Mouse (Mus musculus): Measurements from ENCODE around the gene Adgrv1. TPM values are rescaled to one million over a fixed set of nuclear protein-coding genes. Genes with fewer than 3 reads are reported as not detected.

Gene Adgrv1
- polyA plus RNA-seq, 1 experiment from 2014 or later, result 2.0 TPM

DNA sequence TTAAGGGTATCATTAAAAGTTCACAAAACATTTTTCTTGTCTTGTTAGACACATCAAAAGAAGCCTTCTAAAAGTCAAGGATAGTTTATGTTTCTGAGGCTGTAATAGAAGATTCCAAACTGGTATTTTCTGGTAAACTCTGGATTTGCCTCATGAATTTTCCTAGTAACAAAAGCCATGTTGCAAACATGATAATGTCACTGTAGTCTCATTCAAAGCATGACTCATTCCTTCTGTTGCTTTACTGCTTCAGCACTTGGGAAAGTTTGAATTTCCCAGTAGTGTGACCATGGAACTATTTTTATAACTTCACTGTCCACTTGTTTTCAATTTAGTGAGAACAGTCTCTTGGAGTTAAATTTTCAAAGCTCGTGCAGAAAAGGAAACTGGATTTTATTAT is 274.2 kb downstream of the Adgrv1 start:
- Histone ChIP-seq H3K4me2 (replicated peaks) (no peak overlapping the region), H3K9ac (no peak overlapping the region), H3K9me3 (replicated peaks) (no peaks in the 10 kb centered on the region), H3K27ac (replicated peaks) (no peak overlapping the region), H3K4me1 (no peaks in the 10 kb centered on the region), H3K27me3 (no peaks in the 10 kb centered on the region), H3K36me3 (no peaks in the 10 kb centered on the region), H3K4me3 (replicated peaks) (no peak overlapping the region)
- 22% methylated on average over 1 of the region's 1 CpGs for WGBS
- ATAC-seq (ENCODE audit: insufficient number of reproducible peaks, low FRiP score, low TSS enrichment, low read depth), result no peak

DNA sequence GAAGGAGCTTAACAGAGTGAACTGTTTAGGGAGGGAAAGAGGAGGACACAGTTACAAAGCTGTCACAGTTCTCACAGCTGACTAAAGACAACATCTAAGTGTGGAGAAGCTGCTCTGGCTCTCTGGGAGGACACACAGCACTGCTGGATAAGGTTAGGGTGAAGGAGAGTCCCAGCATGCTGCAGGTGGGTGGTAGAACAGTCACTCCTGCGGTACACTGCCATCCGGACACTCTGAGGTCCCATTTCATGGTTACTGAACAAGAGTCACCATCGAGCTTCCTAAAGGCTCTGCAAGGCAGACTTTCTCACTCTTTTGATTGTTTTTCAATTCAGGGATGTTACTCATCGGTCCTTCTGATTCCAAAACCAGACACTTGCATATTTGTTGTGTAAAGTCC is 274.6 kb downstream of the Adgrv1 start:
- Histone ChIP-seq H3K9me3 (replicated peaks) (no peaks in the 10 kb centered on the region), H3K36me3 (no peaks in the 10 kb centered on the region), H3K4me3 (replicated peaks) (no peak overlapping the region), H3K4me2 (replicated peaks) (no peak overlapping the region), H3K27me3 (no peaks in the 10 kb centered on the region), H3K27ac (replicated peaks) (no peak overlapping the region), H3K9ac (no peak overlapping the region), H3K4me1 (no peaks in the 10 kb centered on the region)
- no peak for ATAC-seq (ENCODE audit: insufficient number of reproducible peaks, low FRiP score, low TSS enrichment, low read depth)
- 73% methylated on average over 4 of the region's 4 CpGs for WGBS

DNA sequence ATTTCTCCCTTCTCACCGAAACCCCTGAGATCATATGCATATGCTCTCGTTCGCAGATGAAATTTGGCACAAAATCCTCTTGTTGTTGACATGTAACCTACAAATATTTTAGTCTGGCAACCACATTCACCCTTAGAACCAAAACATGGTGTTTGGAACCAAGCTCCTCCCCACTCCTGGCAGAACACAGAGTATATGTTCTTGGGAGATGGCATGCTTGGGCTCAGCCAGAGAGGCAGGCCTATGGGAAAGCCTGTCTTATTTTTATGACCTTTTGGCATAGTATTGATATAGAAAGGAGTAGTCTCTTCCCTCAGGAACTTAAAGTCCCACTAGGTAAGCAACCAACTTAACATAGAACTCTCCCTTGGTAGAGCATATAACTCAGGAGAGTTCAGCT is 275.7 kb downstream of the Adgrv1 start:
- H3K36me3 ChIP-seq, result no peaks in the 10 kb centered on the region
- no peak for ATAC-seq (ENCODE audit: insufficient number of reproducible peaks, low FRiP score, low TSS enrichment, low read depth)
- H3K27me3 ChIP-seq, result no peaks in the 10 kb centered on the region
- H3K9ac ChIP-seq, result no peak overlapping the region
- no peaks in the 10 kb centered on the region for H3K9me3 ChIP-seq (replicated peaks)
- H3K27ac ChIP-seq (replicated peaks), result no peak overlapping the region
- no peak overlapping the region for H3K4me3 ChIP-seq (replicated peaks)
- H3K4me1 ChIP-seq, result no peaks in the 10 kb centered on the region
- 76% methylated on average over 3 of the region's 3 CpGs for WGBS
- no peak overlapping the region for H3K4me2 ChIP-seq (replicated peaks)

- Histone ChIP-seq H3K27me3 (no peaks in the 10 kb centered on the region), H3K9me3 (replicated peaks) (no peaks in the 10 kb centered on the region), H3K36me3 (no peaks in the 10 kb centered on the region), H3K4me3 (replicated peaks) (no peak overlapping the region), H3K4me2 (replicated peaks) (no peak overlapping the region), H3K27ac (replicated peaks) (no peak overlapping the region), H3K9ac (no peak overlapping the region), H3K4me1 (no peaks in the 10 kb centered on the region)
- 84% methylated on average over 5 of the region's 5 CpGs for WGBS
- no peak for ATAC-seq (ENCODE audit: insufficient number of reproducible peaks, low FRiP score, low TSS enrichment, low read depth)
These were observed 278.4 kb downstream of the Adgrv1 start for GRCm38 (mm10) chr13:81354587-81354986.

DNA sequence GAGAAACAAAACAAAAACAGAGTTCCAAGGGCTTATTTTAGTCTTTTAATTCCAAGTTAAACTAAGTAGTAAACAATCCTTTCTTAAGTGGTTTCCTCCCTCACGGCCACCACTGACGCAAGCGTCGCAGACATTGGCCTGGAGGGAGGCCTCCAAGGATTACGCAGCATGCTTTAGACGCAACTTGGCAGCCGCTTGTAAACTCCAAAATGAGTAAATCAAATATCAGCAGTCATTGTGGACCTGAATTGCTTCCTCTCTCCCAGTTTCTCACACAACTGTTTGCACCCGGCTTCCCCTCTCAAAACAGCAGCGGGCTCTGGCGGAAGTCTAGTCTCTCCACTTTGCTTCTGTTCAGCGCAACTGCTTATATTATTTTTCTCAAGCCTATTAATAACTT is 280.7 kb downstream of the Adgrv1 start:
- Histone ChIP-seq H3K36me3 (no peaks in the 10 kb centered on the region), H3K9me3 (replicated peaks) (no peaks in the 10 kb centered on the region), H3K4me2 (replicated peaks) (no peak overlapping the region), H3K4me3 (replicated peaks) (no peak overlapping the region), H3K9ac (no peak overlapping the region), H3K4me1 (no peaks in the 10 kb centered on the region), H3K27ac (replicated peaks) (no peak overlapping the region), H3K27me3 (no peaks in the 10 kb centered on the region)
- no peak for ATAC-seq (ENCODE audit: insufficient number of reproducible peaks, low FRiP score, low TSS enrichment, low read depth)
- WGBS, result 57% methylated on average over 11 of the region's 11 CpGs

GRCm38 (mm10) chr13:81351462-81352155 is 281.3 kb downstream of the Adgrv1 start:
- H3K36me3 ChIP-seq, result no peaks in the 10 kb centered on the region
- 61% methylated on average over 14 of the region's 14 CpGs for WGBS
- H3K4me2 ChIP-seq (replicated peaks), result no peak overlapping the region
- H3K27ac ChIP-seq (replicated peaks), result 0 out of 2 replicates have a peak overlapping the region, but pooled peaks have one; percentile 48
- no peaks in the 10 kb centered on the region for H3K27me3 ChIP-seq
- no peak overlapping the region for H3K9ac ChIP-seq
- H3K9me3 ChIP-seq (replicated peaks), result no peaks in the 10 kb centered on the region
- H3K4me1 ChIP-seq, result no peaks in the 10 kb centered on the region
- no peak overlapping the region for H3K4me3 ChIP-seq (replicated peaks)
- no peak; the same call in 1 of the 2 replicates for ATAC-seq (ENCODE audit: insufficient number of reproducible peaks, low FRiP score, low TSS enrichment, low read depth)

- no peak for ATAC-seq (ENCODE audit: insufficient number of reproducible peaks, low FRiP score, low TSS enrichment, low read depth)
- Histone ChIP-seq H3K4me2 (replicated peaks) (no peak overlapping the region), H3K27me3 (no peaks in the 10 kb centered on the region), H3K27ac (replicated peaks) (no peak overlapping the region), H3K4me3 (replicated peaks) (no peak overlapping the region), H3K9me3 (replicated peaks) (no peaks in the 10 kb centered on the region), H3K4me1 (no peaks in the 10 kb centered on the region), H3K9ac (no peak overlapping the region), H3K36me3 (no peaks in the 10 kb centered on the region)
- 83% methylated on average over 15 of the region's 15 CpGs for WGBS
These were observed 285.5 kb downstream of the Adgrv1 start for GRCm38 (mm10) chr13:81347261-81347980.

DNA sequence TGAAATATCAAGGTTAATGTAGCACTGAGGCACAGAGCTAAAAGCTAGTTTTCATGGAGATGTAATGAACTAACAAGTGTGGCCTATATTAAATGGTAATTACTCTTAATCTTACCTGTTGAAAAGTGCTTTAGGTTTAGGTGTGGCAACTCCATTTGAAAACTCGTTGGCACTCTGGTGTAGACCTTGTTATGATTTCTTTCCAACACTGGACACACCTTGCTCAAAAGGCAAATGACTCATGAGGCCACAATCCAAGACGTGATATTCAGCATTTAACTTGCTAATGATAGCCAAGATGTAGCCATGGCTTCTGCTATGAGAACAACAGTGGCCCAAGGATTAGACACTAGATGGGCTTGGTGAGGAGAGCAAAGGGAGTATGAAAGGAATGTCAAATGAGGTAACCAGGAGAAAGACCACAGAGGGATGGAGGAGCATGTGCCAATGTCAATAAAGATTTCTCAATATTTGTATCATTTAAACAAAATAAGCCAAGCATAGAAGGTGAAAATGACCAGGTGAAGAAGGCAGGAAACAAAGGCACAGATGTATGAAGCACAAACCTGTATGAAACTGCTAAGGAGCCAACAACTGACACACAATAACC is 289.9 kb downstream of the Adgrv1 start:
- Histone ChIP-seq H3K4me2 (replicated peaks) (no peak overlapping the region), H3K9ac (no peak overlapping the region), H3K27ac (replicated peaks) (no peak overlapping the region), H3K27me3 (no peaks in the 10 kb centered on the region), H3K4me3 (replicated peaks) (no peak overlapping the region), H3K9me3 (replicated peaks) (no peaks in the 10 kb centered on the region), H3K4me1 (no peaks in the 10 kb centered on the region), H3K36me3 (no peaks in the 10 kb centered on the region)
- 69% methylated on average over 2 of the region's 2 CpGs for WGBS
- no peak for ATAC-seq (ENCODE audit: insufficient number of reproducible peaks, low FRiP score, low TSS enrichment, low read depth)

DNA sequence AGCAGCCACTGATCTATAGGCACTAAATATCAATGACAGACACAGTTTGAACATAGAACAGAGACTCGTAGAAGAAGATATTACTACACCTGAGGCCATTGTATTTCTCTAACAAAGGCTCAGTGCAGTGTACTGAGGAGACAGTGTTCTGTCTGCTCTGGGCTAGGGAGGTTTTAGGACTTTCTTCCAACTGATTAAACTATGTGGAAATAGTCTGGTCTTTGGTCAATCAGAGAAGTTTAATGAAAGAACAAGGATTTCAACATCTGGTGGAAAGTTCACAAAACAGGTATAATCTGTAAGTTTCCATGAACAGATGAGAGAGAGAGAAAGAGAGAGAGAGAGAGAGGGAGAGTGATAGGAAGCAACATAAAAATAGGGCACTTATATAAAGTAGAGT is 297.7 kb downstream of the Adgrv1 start:
- Histone ChIP-seq H3K4me1 (no peaks in the 10 kb centered on the region), H3K4me2 (replicated peaks) (no peak overlapping the region)

DNA sequence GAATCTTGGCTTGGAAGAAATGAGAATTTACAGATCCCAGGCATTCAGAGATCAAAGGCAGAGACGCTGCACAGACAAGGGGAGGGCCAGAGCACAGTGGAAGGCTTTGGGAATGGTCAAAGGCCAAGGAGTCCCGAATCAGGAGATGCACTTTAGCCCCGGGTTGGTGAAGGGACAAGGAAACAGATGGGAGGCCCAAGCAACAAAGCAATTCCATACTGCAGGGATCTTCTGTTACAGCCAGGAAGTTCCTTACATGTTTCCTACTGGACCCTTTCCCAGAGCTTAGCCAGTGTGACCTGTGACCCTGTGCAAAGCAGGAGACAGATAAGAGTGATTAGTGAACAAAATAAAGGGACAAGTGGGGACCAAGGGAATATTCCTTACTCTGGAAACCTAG is 300.9 kb downstream of the Adgrv1 start:
- Histone ChIP-seq H3K9me3 (replicated peaks) (no peaks in the 10 kb centered on the region), H3K9ac (no peak overlapping the region), H3K4me3 (replicated peaks) (no peak overlapping the region), H3K27me3 (no peaks in the 10 kb centered on the region), H3K4me1 (no peaks in the 10 kb centered on the region), H3K36me3 (no peaks in the 10 kb centered on the region), H3K4me2 (replicated peaks) (no peak overlapping the region), H3K27ac (replicated peaks) (no peak overlapping the region)
- ATAC-seq (ENCODE audit: insufficient number of reproducible peaks, low FRiP score, low TSS enrichment, low read depth), result no peak
- 17% methylated on average over 3 of the region's 3 CpGs for WGBS

More for the DNA sequence above, 297.7 kb downstream of the Adgrv1 start:
- Histone ChIP-seq H3K27ac (replicated peaks) (no peak overlapping the region), H3K9ac (no peak overlapping the region), H3K36me3 (no peaks in the 10 kb centered on the region), H3K9me3 (replicated peaks) (no peaks in the 10 kb centered on the region), H3K27me3 (no peaks in the 10 kb centered on the region), H3K4me3 (replicated peaks) (no peak overlapping the region)
- 67% methylated on average over 1 of the region's 1 CpGs for WGBS
- no peak for ATAC-seq (ENCODE audit: insufficient number of reproducible peaks, low FRiP score, low TSS enrichment, low read depth)

- ATAC-seq (ENCODE audit: insufficient number of reproducible peaks, low FRiP score, low TSS enrichment, low read depth), result no peak
These were observed 303.2 kb downstream of the Adgrv1 start for GRCm38 (mm10) chr13:81329762-81330161.

More at GRCm38 (mm10) chr13:81329762-81330161, 303.2 kb downstream of the Adgrv1 start:
- 80% methylated on average over 5 of the region's 5 CpGs for WGBS
- Histone ChIP-seq H3K27ac (replicated peaks) (no peak overlapping the region), H3K4me3 (replicated peaks) (no peak overlapping the region), H3K9ac (no peak overlapping the region), H3K9me3 (replicated peaks) (no peaks in the 10 kb centered on the region), H3K4me1 (no peaks in the 10 kb centered on the region), H3K27me3 (no peaks in the 10 kb centered on the region), H3K36me3 (no peaks in the 10 kb centered on the region), H3K4me2 (replicated peaks) (no peak overlapping the region)

Measured in embryonic facial prominence, embryonic 15.5 days (tissue).